Mouse (Mus musculus) kidney, adult 2 months (tissue): ENCODE measurements around the gene Ulk4. TPM values are rescaled to one million over a fixed set of nuclear protein-coding genes. Genes with fewer than 3 reads are reported as not detected.

Experiments
- DNase-seq: peaks from one replicate; pipeline ENCODE4 v3.0.0; 2021
- H3K27ac ChIP-seq: fragments of 200-500 bp; 2 replicates; pipeline ENCODE4 v1.5.1; 2012; ENCODE audit warnings: low read depth, low read length, control low read depth, inconsistent platforms; ENCODE audit not compliant: insufficient read depth
- H3K27me3 ChIP-seq: fragments of 200-500 bp; replicated peaks from 2 replicates; pipeline ENCODE4 v1.6.1; 2012; ENCODE audit warnings: mild to moderate bottlenecking, moderate library complexity, low read length, inconsistent platforms; ENCODE audit not compliant: control insufficient read depth, insufficient read depth
- H3K36me3 ChIP-seq: fragments of 200-500 bp; 2 replicates; pipeline ENCODE4 v1.6.1; 2012; ENCODE audit warnings: mild to moderate bottlenecking, moderate library complexity, low read length, inconsistent platforms; ENCODE audit not compliant: control insufficient read depth, insufficient read depth
- H3K4me1 ChIP-seq: fragments of 200-500 bp; 2 replicates; pipeline ENCODE4 v1.6.1; 2011; ENCODE audit warnings: low read length; ENCODE audit not compliant: control insufficient read depth, insufficient read depth
- H3K4me3 ChIP-seq: fragments of 200-500 bp; 2 replicates; pipeline ENCODE4 v1.5.1; 2011; ENCODE audit warnings: mild to moderate bottlenecking, low read depth, low read length, control low read depth; ENCODE audit not compliant: insufficient read depth
- CTCF ChIP-seq: fragments of 200-500 bp; conservative IDR thresholded peaks from 2 replicates; pipeline ENCODE4 v1.5.1; 2011; ENCODE audit warnings: low read depth, mild to moderate bottlenecking, control low read depth, low read length, moderate library complexity, mixed read lengths; ENCODE audit not compliant: insufficient read depth, insufficient read length
- POLR2A ChIP-seq: fragments of 200-500 bp; IDR thresholded peaks from one replicate; pipeline ENCODE4 v1.6.1; 2011; ENCODE audit warnings: low read depth, low read length, control low read depth
- WGBS: fragments of 180-500 bp; shearing (Covaris S2); methylation state at CpG from one replicate; pipeline ENCODE4 v1.1.7; 2018; 5-methylcytosine and 5-hydroxymethylcytosine counted together
- polyA plus RNA-seq: library from polyadenylated mRNA; depleted of rRNA; stranded (reverse); fragments of >200 nt; gene quantifications from 2 replicates; pipeline ENCODE4 v1.2.3, GENCODE M21; 2012

The Ulk4 gene
- polyA plus RNA-seq, 1 experiment, result 1.9 TPM

DNA sequence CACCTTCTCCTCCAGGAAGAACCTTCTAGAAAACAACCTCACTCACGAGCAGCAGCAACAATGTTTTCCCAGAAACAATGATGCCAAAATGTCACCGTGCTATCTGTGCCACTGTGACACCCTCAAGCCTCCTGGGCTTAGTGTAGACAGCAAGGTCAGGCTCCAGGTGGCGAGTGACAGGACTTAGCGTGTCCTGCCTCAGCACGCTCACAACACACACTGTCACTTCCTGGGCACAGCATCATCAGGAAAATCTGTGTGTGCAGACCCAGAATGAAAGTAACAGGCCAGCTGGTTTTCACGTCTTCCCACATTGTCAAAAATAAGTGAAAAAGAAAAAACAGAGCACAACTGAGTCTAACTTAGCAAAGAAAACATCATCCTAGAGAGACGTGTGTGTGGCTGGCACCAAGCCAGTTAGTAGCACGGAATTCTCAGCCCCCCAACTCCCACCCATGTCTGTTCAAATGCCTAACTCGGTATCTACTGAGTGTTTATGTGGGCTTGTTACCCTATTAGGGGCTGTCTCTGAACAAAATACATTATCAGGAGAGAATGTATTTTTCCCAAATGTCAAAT lies 120.7 kb downstream of the Ulk4 start:
- no peak overlapping the region for H3K27ac ChIP-seq
- no peaks in the 10 kb centered on the region for H3K4me1 ChIP-seq
- no peak overlapping the region for H3K4me3 ChIP-seq
- 61% methylated on average over 9 of the region's 9 CpGs for WGBS
- no peaks in the 10 kb centered on the region for H3K36me3 ChIP-seq
- TF ChIP-seq CTCF, result no peak
- TF ChIP-seq POLR2A, result no peak
- no peak for DNase-seq
- no peaks in the 10 kb centered on the region for H3K27me3 ChIP-seq

DNA sequence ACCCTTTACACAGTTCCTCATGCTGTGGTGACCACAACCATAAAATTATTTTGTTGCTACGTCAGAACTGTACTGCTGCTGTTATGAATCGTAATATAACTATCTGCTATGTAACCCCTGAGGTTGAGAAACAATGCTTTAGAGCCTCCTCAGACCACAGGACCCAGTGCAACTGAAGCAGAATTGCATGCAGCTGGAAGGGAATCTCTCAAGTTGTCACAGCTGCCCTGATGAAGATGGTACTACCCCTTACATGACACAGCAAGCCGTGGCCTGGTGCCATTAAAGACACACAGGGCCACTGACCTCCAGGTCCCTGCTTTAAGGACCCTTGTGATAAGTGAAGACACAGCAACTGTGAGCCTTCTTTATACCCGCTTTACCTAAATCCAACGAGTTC lies 123.7 kb downstream of the Ulk4 start:
- no peak overlapping the region for H3K27ac ChIP-seq
- WGBS, result 94% methylated on average over 5 of the region's 5 CpGs
- no peak for TF ChIP-seq CTCF
- TF ChIP-seq POLR2A, result no peak
- H3K4me3 ChIP-seq, result no peak overlapping the region
- no peaks in the 10 kb centered on the region for H3K27me3 ChIP-seq
- H3K4me1 ChIP-seq, result no peaks in the 10 kb centered on the region
- no peak for DNase-seq
- H3K36me3 ChIP-seq, result no peaks in the 10 kb centered on the region

DNA sequence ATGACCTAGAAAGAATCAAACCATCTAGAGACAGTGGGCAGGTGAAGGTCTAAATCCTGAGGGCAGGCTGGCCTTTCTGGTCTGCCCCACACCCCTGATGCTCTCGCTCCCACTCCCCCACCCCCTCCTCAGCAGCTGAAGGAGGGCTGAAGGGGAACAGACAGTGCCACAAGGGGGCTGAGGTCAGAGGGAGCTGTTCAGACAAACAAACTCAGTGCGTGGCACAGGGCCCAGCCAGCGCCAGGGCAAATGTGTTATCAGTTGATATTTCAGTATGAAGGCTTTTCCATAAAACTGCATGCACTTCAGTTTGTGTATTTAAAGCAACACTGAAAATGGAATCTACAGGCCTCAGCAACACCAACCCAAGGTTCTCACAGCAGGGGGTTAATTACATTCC lies 128.4 kb downstream of the Ulk4 start:
- WGBS, result 72% methylated on average over 3 of the region's 3 CpGs
- no peaks in the 10 kb centered on the region for H3K4me1 ChIP-seq
- H3K27me3 ChIP-seq, result no peaks in the 10 kb centered on the region

DNA sequence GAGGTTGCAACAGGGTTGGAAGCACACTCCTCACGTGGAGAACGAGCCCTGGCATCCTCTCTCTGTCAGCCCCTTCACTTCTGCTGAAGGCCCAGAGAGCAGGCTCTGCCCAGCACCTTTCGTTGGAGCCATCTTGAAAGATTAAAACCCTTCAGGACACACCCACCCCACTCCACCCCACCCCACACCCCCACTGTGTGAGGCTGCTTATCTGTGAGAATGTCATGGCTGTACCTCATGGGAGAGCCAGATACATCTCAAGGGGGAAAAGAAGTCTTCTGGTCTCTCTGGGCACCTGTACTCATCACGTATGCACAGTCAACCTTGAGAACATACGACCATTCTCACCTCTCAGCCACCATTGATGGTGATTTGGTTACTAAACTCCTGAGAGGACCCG lies 133.8 kb downstream of the Ulk4 start:
- no peak for DNase-seq
- no peak for TF ChIP-seq CTCF
- no peak for TF ChIP-seq POLR2A
- Histone ChIP-seq H3K4me1 (no peaks in the 10 kb centered on the region), H3K36me3 (no peaks in the 10 kb centered on the region), H3K27ac (no peak overlapping the region), H3K4me3 (no peak overlapping the region), H3K27me3 (no peaks in the 10 kb centered on the region)
- 85% methylated on average over 6 of the region's 6 CpGs for WGBS

More for the DNA sequence above, 128.4 kb downstream of the Ulk4 start:
- DNase-seq, result no peak
- TF ChIP-seq POLR2A (no peak), CTCF (no peak)
- no peak overlapping the region for H3K27ac ChIP-seq
- no peak overlapping the region for H3K4me3 ChIP-seq
- no peaks in the 10 kb centered on the region for H3K36me3 ChIP-seq

DNA sequence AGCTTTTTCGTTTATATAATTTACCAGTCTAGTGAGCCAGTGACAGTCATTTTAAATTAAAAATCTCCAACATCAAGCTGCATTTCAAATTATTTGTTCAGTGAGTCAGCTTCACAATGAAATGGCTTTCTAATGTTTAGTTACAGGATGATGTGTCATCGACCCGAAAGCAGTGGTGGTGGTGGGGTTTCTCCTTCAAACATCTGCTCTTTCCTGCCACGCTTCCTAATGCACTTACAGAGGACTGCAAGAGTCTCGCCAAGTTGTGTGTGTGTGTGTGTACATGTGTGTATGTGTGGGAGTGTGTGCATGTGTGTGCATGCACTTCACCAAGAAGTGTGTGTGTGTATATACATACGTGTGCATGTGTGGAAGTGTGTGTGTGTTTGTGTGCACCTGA lies 144.4 kb downstream of the Ulk4 start:
- WGBS, result 67% methylated on average over 6 of the region's 6 CpGs
- no peak for DNase-seq
- no peaks in the 10 kb centered on the region for H3K4me1 ChIP-seq
- no peak overlapping the region for H3K27ac ChIP-seq
- TF ChIP-seq CTCF, result no peak
- TF ChIP-seq POLR2A, result no peak
- H3K36me3 ChIP-seq, result no peaks in the 10 kb centered on the region
- H3K27me3 ChIP-seq, result no peaks in the 10 kb centered on the region
- no peak overlapping the region for H3K4me3 ChIP-seq

DNA sequence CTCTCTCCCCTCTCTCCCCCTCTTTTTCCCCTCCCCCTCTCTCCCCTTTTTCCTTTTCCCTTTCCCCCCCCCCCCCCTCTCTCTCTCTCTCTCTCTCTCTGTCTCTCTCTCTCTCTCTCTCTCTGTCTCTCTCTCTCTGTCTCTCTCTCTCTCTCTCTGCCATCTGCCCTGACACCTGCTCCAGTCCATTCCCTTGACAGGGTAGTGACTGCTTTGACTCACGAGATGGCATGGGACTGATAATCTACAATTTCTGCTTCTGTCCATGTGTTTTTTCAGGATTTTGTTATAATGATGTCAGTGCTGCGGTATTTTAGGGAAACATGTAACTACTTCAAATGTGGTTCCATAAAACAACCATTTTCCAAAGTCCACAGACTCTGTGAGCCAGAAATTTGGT lies 147.5 kb downstream of the Ulk4 start:
- Histone ChIP-seq H3K4me3 (no peak overlapping the region), H3K36me3 (no peaks in the 10 kb centered on the region), H3K27me3 (no peaks in the 10 kb centered on the region), H3K4me1 (no peaks in the 10 kb centered on the region), H3K27ac (no peak overlapping the region)
- no peak for TF ChIP-seq CTCF
- TF ChIP-seq POLR2A, result no peak
- no peak for DNase-seq
- 81% methylated on average over 2 of the region's 2 CpGs for WGBS

DNA sequence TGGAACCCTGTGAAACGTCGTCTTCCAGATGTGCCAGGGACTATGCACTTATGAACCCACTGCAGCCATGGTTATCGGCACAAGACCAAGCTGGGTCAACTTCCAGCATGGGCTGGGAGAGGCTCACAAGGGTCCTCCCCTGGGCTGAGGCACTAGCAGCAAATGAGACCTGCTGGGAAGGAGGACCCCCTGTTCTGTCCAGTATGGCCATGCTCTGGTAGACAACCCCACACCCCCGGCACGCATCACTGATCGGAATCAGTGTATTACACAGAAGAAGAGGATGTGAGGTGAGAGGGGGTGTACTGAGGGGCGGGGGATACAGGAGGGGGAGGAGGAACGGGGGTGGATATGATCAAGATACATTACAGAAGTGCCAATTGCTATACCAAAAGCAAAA lies 148.1 kb downstream of the Ulk4 start:
- Histone ChIP-seq H3K4me1 (no peaks in the 10 kb centered on the region), H3K36me3 (no peaks in the 10 kb centered on the region), H3K27me3 (no peaks in the 10 kb centered on the region), H3K27ac (no peak overlapping the region), H3K4me3 (no peak overlapping the region)
- 57% methylated on average over 8 of the region's 8 CpGs for WGBS
- no peak for DNase-seq
- TF ChIP-seq CTCF (no peak), POLR2A (no peak)
